Mouse (Mus musculus) megakaryocyte, embryonic 14.5 days (primary cell): Measurements from ENCODE around the gene 4930519G04Rik.

ENCODE experiments used
- FLI1 ChIP-seq: IDR thresholded peaks from 2 replicates; pipeline ENCODE4 v1.6.1; 2012; ENCODE audit warnings: low read length, inconsistent platforms, mixed read lengths
- GATA1 ChIP-seq: IDR thresholded peaks from 3 replicates; pipeline ENCODE4 v1.6.1; 2012; ENCODE audit warnings: mixed read lengths, low read length, inconsistent platforms, borderline replicate concordance

GRCm38 (mm10) chr5:114916777-114917176 lies 63.3 kb downstream of the 4930519G04Rik start:
- TF ChIP-seq GATA1 (no peak), FLI1 (no peak)
